Mouse (Mus musculus): ENCODE measurements at regions not wholly inside any gene's neighbourhood (a gene's known extent, or its start where the extent isn't known, plus 50 kb on each side); places are given as distances from the start of the nearest gene placed in this dataset.

DNA sequence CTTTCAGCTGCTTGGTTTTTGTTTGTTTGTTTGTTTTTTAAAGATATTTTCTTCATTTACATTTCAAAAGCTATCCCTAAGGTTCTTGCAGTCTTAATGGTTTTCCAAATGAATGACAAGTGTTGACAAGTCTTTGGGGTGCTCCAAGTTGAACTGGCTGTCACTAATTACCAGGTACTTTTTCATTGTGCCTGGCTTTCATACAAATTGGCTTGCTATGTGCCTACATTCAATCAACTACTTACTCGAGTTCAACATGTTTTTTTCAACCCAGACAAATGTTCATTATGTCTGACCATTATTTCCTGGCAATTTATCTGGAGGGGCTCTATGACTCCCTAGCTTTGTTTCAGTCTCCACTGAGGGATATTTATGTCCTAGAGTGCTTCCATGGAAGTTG lies 614.0 kb upstream of the Lrrn3 start:
- no peaks in the 10 kb centered on the region for H3K36me3 ChIP-seq (replicated peaks)
- DNase-seq (ENCODE audit: low spot score) = no peak
- no peaks in the 10 kb centered on the region for H3K4me1 ChIP-seq (ENCODE audit: insufficient read depth, low read depth, low read length)
- H3K27me3 ChIP-seq (ENCODE audit: insufficient read depth, low read length) = no peaks in the 10 kb centered on the region
- H3K9me3 ChIP-seq (replicated peaks) = no peaks in the 10 kb centered on the region
- no peak overlapping the region for H3K4me3 ChIP-seq (ENCODE audit: low read depth, low read length)
- TF ChIP-seq GATA1 (IDR thresholded peaks at IDR 0.05; ENCODE audit: borderline replicate concordance, low read length) (no peak), POLR2AphosphoS5 (IDR thresholded peaks at IDR 0.05; ENCODE audit: insufficient replicate concordance, low read depth, low read length) (no peak), TAL1 (conservative IDR thresholded peaks at IDR 0.05; ENCODE audit: low read depth, low read length) (no peak), GATA2 (IDR thresholded peaks at IDR 0.05; ENCODE audit: borderline replicate concordance, low read depth, low read length) (no peak), CTCF (IDR thresholded peaks at IDR 0.05; ENCODE audit: low read depth, low read length) (no peak)
- no peak for ATAC-seq (ENCODE audit: extremely low read depth, insufficient number of reproducible peaks, low FRiP score, poor library complexity, severe bottlenecking)

DNA sequence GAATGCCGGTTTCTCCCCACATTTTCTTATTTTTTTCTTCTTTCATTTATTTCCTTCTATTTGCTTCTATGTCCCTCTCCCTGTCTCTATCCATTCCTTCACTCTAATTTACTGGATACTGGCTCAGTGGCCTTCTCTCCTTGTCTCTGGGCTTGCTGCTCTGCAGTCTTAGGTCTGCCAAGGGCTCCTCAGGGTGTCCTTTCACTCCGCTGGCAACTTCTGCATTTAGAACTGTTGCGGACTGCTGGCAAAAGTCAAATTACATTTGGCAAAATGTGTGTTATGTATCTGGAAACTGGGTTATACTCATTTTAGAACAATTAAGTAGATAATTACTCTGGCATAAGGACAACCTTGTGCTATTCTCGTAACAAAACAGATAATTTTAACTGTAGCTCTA lies 584.2 kb upstream of the Lrrn3 start:
- Histone ChIP-seq H3K27me3 (ENCODE audit: insufficient read depth, low read length) (no peaks in the 10 kb centered on the region), H3K9me3 (replicated peaks) (no peaks in the 10 kb centered on the region), H3K4me1 (ENCODE audit: insufficient read depth, low read depth, low read length) (no peaks in the 10 kb centered on the region; the same call in 1 of the 2 replicates), H3K36me3 (replicated peaks) (no peaks in the 10 kb centered on the region), H3K4me3 (ENCODE audit: low read depth, low read length) (no peak overlapping the region)
- no peak for ATAC-seq (ENCODE audit: extremely low read depth, insufficient number of reproducible peaks, low FRiP score, poor library complexity, severe bottlenecking)
- no peak for DNase-seq (ENCODE audit: low spot score)
- TF ChIP-seq POLR2AphosphoS5 (IDR thresholded peaks at IDR 0.05; ENCODE audit: insufficient replicate concordance, low read depth, low read length) (no peak), CTCF (IDR thresholded peaks at IDR 0.05; ENCODE audit: low read depth, low read length) (no peak), GATA1 (IDR thresholded peaks at IDR 0.05; ENCODE audit: borderline replicate concordance, low read length) (no peak), TAL1 (conservative IDR thresholded peaks at IDR 0.05; ENCODE audit: low read depth, low read length) (no peak), GATA2 (IDR thresholded peaks at IDR 0.05; ENCODE audit: borderline replicate concordance, low read depth, low read length) (no peak)

DNA sequence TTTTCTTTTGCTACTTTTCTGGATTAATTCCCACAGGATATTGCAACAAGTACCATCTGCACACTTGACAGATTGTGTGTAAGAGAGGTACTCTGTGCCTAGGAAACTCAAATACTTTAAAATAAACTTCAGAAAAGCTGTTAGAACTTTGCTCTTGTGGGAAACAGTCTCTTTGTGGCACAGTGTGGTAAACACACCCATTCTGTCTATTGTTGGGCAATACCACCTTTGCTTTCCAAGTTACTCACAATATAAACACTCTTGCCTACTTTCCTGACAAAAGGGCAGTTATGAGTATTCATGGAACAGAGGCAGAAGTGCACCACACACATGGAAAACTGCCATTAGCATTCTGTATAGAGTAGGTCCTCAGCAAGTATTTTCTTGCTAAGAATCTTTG lies 577.5 kb upstream of the Lrrn3 start:
- no peak for DNase-seq (ENCODE audit: low spot score)
- no peak overlapping the region for H3K4me3 ChIP-seq (ENCODE audit: low read depth, low read length)
- TF ChIP-seq CTCF (IDR thresholded peaks at IDR 0.05; ENCODE audit: low read depth, low read length) (no peak), GATA1 (IDR thresholded peaks at IDR 0.05; ENCODE audit: borderline replicate concordance, low read length) (no peak), POLR2AphosphoS5 (IDR thresholded peaks at IDR 0.05; ENCODE audit: insufficient replicate concordance, low read depth, low read length) (no peak), TAL1 (conservative IDR thresholded peaks at IDR 0.05; ENCODE audit: low read depth, low read length) (no peak), GATA2 (IDR thresholded peaks at IDR 0.05; ENCODE audit: borderline replicate concordance, low read depth, low read length) (no peak)
- H3K27me3 ChIP-seq (ENCODE audit: insufficient read depth, low read length) = no peaks in the 10 kb centered on the region
- ATAC-seq (ENCODE audit: extremely low read depth, insufficient number of reproducible peaks, low FRiP score, poor library complexity, severe bottlenecking) = no peak
- H3K36me3 ChIP-seq (replicated peaks) = no peaks in the 10 kb centered on the region
- H3K4me1 ChIP-seq (ENCODE audit: insufficient read depth, low read depth, low read length) = no peaks in the 10 kb centered on the region; the same call in 1 of the 2 replicates
- no peaks in the 10 kb centered on the region for H3K9me3 ChIP-seq (replicated peaks)

DNA sequence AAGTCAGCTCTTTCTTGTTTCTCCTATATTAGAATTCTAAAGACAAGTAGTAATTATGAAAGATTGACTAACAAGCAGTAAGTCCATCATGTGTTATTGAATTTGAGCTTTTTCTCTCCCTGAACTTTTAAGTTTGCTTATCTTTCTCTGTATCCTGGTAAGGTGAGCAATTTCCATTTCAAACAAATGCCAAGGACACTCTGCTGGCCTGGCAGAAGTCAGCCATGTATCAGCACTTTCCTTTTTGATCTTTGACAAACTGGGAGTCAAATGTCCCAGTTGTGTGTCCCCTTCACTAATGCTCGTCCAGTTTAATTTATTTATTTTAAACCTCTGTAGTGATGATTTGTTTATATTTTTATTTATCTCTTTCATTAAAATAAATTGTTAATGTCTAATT lies 562.8 kb upstream of the Lrrn3 start:
- no peaks in the 10 kb centered on the region for H3K36me3 ChIP-seq (replicated peaks)
- H3K4me1 ChIP-seq (ENCODE audit: insufficient read depth, low read depth, low read length) = no peaks in the 10 kb centered on the region
- H3K4me3 ChIP-seq (ENCODE audit: low read depth, low read length) = no peak overlapping the region
- H3K9me3 ChIP-seq (replicated peaks) = no peaks in the 10 kb centered on the region
- H3K27me3 ChIP-seq (ENCODE audit: insufficient read depth, low read length) = no peaks in the 10 kb centered on the region
- DNase-seq (ENCODE audit: low spot score) = no peak
- ATAC-seq (ENCODE audit: extremely low read depth, insufficient number of reproducible peaks, low FRiP score, poor library complexity, severe bottlenecking) = no peak
- TF ChIP-seq TAL1 (conservative IDR thresholded peaks at IDR 0.05; ENCODE audit: low read depth, low read length) = no peak
- TF ChIP-seq GATA2 (IDR thresholded peaks at IDR 0.05; ENCODE audit: borderline replicate concordance, low read depth, low read length) = no peak
- TF ChIP-seq CTCF (IDR thresholded peaks at IDR 0.05; ENCODE audit: low read depth, low read length) = no peak
- TF ChIP-seq POLR2AphosphoS5 (IDR thresholded peaks at IDR 0.05; ENCODE audit: insufficient replicate concordance, low read depth, low read length) = no peak
- TF ChIP-seq GATA1 (IDR thresholded peaks at IDR 0.05; ENCODE audit: borderline replicate concordance, low read length) = no peak

DNA sequence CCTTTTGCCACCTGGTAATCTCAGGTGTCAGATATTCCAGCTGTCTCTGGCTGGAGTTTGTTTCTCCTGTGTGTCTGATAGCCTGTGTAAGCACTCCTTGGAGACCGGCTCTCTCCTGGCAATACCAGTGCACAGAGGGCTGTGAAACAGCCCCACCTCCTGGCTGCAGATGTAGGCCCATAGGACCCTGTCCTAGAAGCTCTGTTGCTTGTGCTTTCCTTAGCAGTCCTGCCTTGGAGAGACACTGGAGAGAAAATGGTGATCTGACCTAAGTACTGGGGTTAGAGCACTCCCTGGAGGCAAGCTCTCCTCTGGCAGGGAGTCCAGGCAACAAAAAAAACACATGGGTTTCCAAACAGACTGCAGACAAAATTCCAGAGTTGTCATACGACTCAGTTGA lies 541.6 kb upstream of the Lrrn3 start:
- Histone ChIP-seq H3K9me3 (replicated peaks) (no peaks in the 10 kb centered on the region), H3K4me3 (ENCODE audit: low read depth, low read length) (no peak overlapping the region), H3K27me3 (ENCODE audit: insufficient read depth, low read length) (no peaks in the 10 kb centered on the region), H3K4me1 (ENCODE audit: insufficient read depth, low read depth, low read length) (no peaks in the 10 kb centered on the region), H3K36me3 (replicated peaks) (no peaks in the 10 kb centered on the region)
- TF ChIP-seq CTCF (IDR thresholded peaks at IDR 0.05; ENCODE audit: low read depth, low read length) = no peak
- TF ChIP-seq GATA2 (IDR thresholded peaks at IDR 0.05; ENCODE audit: borderline replicate concordance, low read depth, low read length) = no peak
- no peak for TF ChIP-seq POLR2AphosphoS5 (IDR thresholded peaks at IDR 0.05; ENCODE audit: insufficient replicate concordance, low read depth, low read length)
- TF ChIP-seq TAL1 (conservative IDR thresholded peaks at IDR 0.05; ENCODE audit: low read depth, low read length) = no peak
- no peak for TF ChIP-seq GATA1 (IDR thresholded peaks at IDR 0.05; ENCODE audit: borderline replicate concordance, low read length)
- peak; percentile 15; the same call in 1 of the 2 replicates for ATAC-seq (ENCODE audit: extremely low read depth, insufficient number of reproducible peaks, low FRiP score, poor library complexity, severe bottlenecking)
- no peak for DNase-seq (ENCODE audit: low spot score)

DNA sequence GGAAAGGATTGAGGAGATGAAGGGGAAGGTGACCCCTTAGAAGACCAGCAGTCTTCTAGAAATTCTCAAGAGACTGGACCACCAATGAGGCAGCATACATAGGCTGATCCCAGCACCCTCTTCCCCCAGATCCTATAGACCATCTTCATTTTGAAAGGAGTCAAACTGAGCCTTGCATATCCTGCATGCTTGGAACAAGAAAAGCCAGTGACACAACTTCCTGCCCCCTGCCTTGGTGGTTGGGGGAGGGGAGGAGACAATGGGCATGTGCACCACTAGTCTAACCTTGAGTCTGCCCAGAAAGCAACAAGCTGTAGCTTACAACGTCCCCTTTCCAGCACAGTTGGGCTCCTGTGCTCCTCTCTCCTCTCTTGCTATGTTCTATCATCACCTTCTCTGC lies 531.3 kb upstream of the Lrrn3 start:
- no peak for TF ChIP-seq TAL1 (conservative IDR thresholded peaks at IDR 0.05; ENCODE audit: low read depth, low read length)
- no peak for TF ChIP-seq CTCF (IDR thresholded peaks at IDR 0.05; ENCODE audit: low read depth, low read length)
- TF ChIP-seq POLR2AphosphoS5 (IDR thresholded peaks at IDR 0.05; ENCODE audit: insufficient replicate concordance, low read depth, low read length) = no peak
- no peak for TF ChIP-seq GATA1 (IDR thresholded peaks at IDR 0.05; ENCODE audit: borderline replicate concordance, low read length)
- TF ChIP-seq GATA2 (IDR thresholded peaks at IDR 0.05; ENCODE audit: borderline replicate concordance, low read depth, low read length) = no peak
- Histone ChIP-seq H3K36me3 (replicated peaks) (no peaks in the 10 kb centered on the region), H3K4me1 (ENCODE audit: insufficient read depth, low read depth, low read length) (no peaks in the 10 kb centered on the region), H3K9me3 (replicated peaks) (no peaks in the 10 kb centered on the region), H3K4me3 (ENCODE audit: low read depth, low read length) (no peak overlapping the region), H3K27me3 (ENCODE audit: insufficient read depth, low read length) (no peaks in the 10 kb centered on the region)
- ATAC-seq (ENCODE audit: extremely low read depth, insufficient number of reproducible peaks, low FRiP score, poor library complexity, severe bottlenecking) (no peak), DNase-seq (ENCODE audit: low spot score) (no peak)
